Mouse (Mus musculus) midbrain, embryonic 14.5 days (tissue): ENCODE data around the gene Scarb1. TPM values are rescaled to one million over a fixed set of nuclear protein-coding genes. Genes with fewer than 3 reads are reported as not detected.

Experiments
- ATAC-seq: fragments of 200-750 bp; cut with Nextera tagmentation; 2 replicates; pipeline ENCODE4 v1.8.0; 2017; ENCODE audit warnings: moderate number of reproducible peaks, moderate library complexity; ENCODE audit not compliant: low FRiP score, low TSS enrichment
- DNase-seq: peaks from one replicate; pipeline ENCODE4 v3.0.0-alpha.2; 2015
- H3K27ac ChIP-seq: fragments of 300-500 bp; sonication (generic); replicated peaks from 2 replicates; pipeline ENCODE4 v1.5.1; 2014; ENCODE audit warnings: mild to moderate bottlenecking, low read depth, low read length, moderate library complexity
- H3K27me3 ChIP-seq: fragments of 300-500 bp; sonication (generic); 2 replicates; pipeline ENCODE4 v1.6.1; 2014; ENCODE audit warnings: low read length, control low read depth, mixed read lengths; ENCODE audit not compliant: control insufficient read depth, insufficient read depth
- H3K36me3 ChIP-seq: fragments of 300-500 bp; sonication (generic); 2 replicates; pipeline ENCODE4 v1.6.1; 2014; ENCODE audit warnings: low read length, control low read depth; ENCODE audit not compliant: control insufficient read depth, insufficient read depth
- H3K4me1 ChIP-seq: fragments of 300-500 bp; sonication (generic); 2 replicates; pipeline ENCODE4 v1.6.1; 2014; ENCODE audit warnings: mild to moderate bottlenecking, antibody characterized with exemption, low read length, control low read depth; ENCODE audit not compliant: control insufficient read depth, insufficient read depth
- H3K4me2 ChIP-seq: fragments of 300-500 bp; sonication (generic); 2 replicates; pipeline ENCODE4 v1.6.1; 2014; ENCODE audit warnings: mild to moderate bottlenecking, low read length, moderate library complexity
- H3K4me3 ChIP-seq: fragments of 300-500 bp; sonication (generic); replicated peaks from 2 replicates; pipeline ENCODE4 v1.5.1; 2014; ENCODE audit warnings: low read depth, low read length
- H3K9ac ChIP-seq: fragments of 300-500 bp; sonication (generic); replicated peaks from 2 replicates; pipeline ENCODE4 v1.6.1; 2014; ENCODE audit warnings: mild to moderate bottlenecking, low read length, moderate library complexity
- H3K9me3 ChIP-seq: fragments of 300-500 bp; sonication (generic); 2 replicates; pipeline ENCODE4 v1.6.1; 2016; ENCODE audit warnings: low read length, control low read depth, mixed read lengths; ENCODE audit not compliant: control insufficient read depth
- WGBS: fragments of 180-500 bp; shearing (Covaris S2); extraction: QIAGEN DNeasy Blood & Tissue Kit; methylation state at CpG from one replicate; pipeline ENCODE4 v1.1.7; 2014; 5-methylcytosine and 5-hydroxymethylcytosine counted together
- polyA plus RNA-seq: library from polyadenylated mRNA; unstranded; fragments of >200 nt; fragmentation: Nextera tagmentation; extraction: Ambion mirVana; gene quantifications from 2 replicates; pipeline ENCODE4 v1.2.1, GENCODE M21; 2014

Scarb1 gene
- polyA plus RNA-seq, 1 experiment from 2014 or later, result 26.8 TPM

DNA sequence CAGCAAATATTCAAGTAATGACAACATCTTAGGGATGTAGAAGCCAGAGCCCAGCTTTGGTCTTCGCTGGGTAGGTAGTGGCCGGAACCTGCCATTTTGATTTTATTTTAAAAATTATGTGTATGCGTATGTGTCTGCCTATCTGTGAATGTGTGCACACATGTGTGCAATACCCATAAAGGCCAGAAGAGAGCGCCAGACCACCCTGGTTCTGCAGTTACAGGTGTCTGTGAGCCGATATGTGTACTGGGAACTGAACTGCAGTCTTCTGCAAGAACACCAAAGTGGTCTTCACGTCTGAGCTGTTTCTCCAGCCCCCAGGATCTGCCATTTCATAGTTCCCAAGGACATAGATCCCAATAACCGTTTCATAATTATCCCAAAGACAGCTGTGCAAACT lies 71.1 kb downstream of the Scarb1 start:
- DNase-seq, result no peak
- no peaks in the 10 kb centered on the region for H3K9me3 ChIP-seq
- no peaks in the 10 kb centered on the region for H3K36me3 ChIP-seq
- H3K4me2 ChIP-seq, result no peak overlapping the region
- no peaks in the 10 kb centered on the region for H3K27me3 ChIP-seq
- H3K27ac ChIP-seq, result no peak overlapping the region
- H3K4me3 ChIP-seq, result no peak overlapping the region
- no peak overlapping the region for H3K9ac ChIP-seq
- WGBS, result 90% methylated on average over 7 of the region's 7 CpGs
- ATAC-seq, result no peak
- peaks cover 15% of the 10 kb centered on the region for H3K4me1 ChIP-seq

DNA sequence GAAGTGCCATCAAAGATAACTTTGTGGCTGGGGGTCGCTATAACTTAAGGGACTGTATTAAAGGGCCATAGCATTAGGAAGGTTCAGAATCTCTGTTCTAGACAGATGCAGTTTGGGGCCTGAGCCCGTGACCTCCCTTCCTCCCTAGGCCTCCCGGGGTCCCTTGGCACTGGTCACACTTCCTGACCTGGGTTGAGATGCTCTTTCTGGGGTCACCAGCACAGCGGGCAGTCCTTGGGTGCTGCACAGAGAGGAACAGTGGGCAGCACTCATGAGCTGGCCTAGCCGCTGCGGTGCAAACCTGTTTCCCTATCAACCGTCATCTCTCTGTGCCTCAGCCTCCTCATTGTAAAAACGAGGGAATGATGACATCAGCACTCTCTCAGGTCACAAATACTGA lies 71.5 kb downstream of the Scarb1 start:
- Histone ChIP-seq H3K27me3 (no peaks in the 10 kb centered on the region), H3K27ac (no peak overlapping the region), H3K36me3 (no peaks in the 10 kb centered on the region), H3K4me3 (no peak overlapping the region), H3K4me2 (no peak overlapping the region), H3K9me3 (no peaks in the 10 kb centered on the region), H3K4me1 (peaks cover 16% of the 10 kb centered on the region), H3K9ac (no peak overlapping the region)
- DNase-seq (no peak), ATAC-seq (no peak)
- WGBS, result 91% methylated on average over 8 of the region's 8 CpGs

DNA sequence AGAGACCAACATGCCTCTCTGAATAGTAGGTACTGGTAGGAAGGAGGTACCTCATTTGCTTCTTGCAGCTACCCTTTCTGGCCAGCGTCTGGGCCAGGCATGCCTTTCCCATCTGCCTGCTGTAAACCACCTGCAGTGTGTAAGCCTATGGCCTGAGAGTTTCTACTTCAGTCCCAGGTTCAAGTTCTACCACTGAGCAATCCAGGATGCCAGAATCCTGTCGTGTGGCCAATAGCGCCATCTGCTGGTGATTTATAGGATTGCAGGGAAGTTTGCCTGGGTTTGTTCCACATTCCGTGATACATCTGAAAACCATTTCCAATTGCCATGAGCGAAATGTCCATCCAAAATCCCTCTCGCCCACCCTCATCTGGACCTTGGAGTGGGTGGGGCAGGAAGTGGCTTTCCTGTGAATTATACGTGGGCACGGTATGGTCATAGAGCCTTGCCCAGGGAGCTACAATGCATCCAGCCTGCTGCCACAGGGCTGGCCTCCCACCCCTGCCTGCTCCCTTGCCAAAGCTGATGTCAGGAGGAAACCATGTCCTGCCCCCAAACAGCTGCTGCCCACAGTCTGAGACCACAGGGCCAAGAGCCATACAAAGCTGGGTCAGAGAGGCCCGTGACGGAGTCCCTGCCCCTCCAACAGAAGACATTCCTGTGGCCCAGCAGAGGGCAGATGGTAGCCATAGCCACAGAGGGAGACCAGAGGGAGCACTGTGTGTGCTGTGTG lies 72.7 kb downstream of the Scarb1 start:
- Histone ChIP-seq H3K9me3 (no peaks in the 10 kb centered on the region), H3K4me3 (no peak overlapping the region), H3K36me3 (no peaks in the 10 kb centered on the region), H3K27me3 (no peaks in the 10 kb centered on the region), H3K4me1 (peaks cover 16% of the 10 kb centered on the region), H3K27ac (peak overlapping the region; percentile 82), H3K4me2 (peak overlapping the region; percentile 45), H3K9ac (no peak overlapping the region)
- 14% methylated on average over 10 of the region's 10 CpGs for WGBS
- ATAC-seq (no peak), DNase-seq (peak; percentile 89)

GRCm38 (mm10) chr5:125267150-125267961 lies 73.5 kb downstream of the Scarb1 start:
- Histone ChIP-seq H3K4me2 (peak overlapping the region; percentile 45), H3K27me3 (no peaks in the 10 kb centered on the region), H3K4me3 (peak overlapping the region; percentile 20; the same call in 1 of the 2 replicates), H3K9me3 (no peaks in the 10 kb centered on the region), H3K36me3 (no peaks in the 10 kb centered on the region), H3K4me1 (peaks cover 16% of the 10 kb centered on the region), H3K27ac (peak overlapping the region; percentile 82), H3K9ac (peak overlapping the region; percentile 42; the same call in 1 of the 2 replicates)
- peak; percentile 19; the same call in 1 of the 2 replicates for ATAC-seq
- DNase-seq, result peak; percentile 74
- 13% methylated on average over 35 of the region's 35 CpGs for WGBS

- no peak overlapping the region for H3K4me3 ChIP-seq
- no peaks in the 10 kb centered on the region for H3K9me3 ChIP-seq
- no peaks in the 10 kb centered on the region for H3K27me3 ChIP-seq
- DNase-seq (no peak), ATAC-seq (no peak)
- no peak overlapping the region for H3K4me2 ChIP-seq
- H3K36me3 ChIP-seq, result no peaks in the 10 kb centered on the region
- peaks cover 16% of the 10 kb centered on the region for H3K4me1 ChIP-seq
- H3K9ac ChIP-seq, result no peak overlapping the region
- 63% methylated on average over 9 of the region's 9 CpGs for WGBS
- H3K27ac ChIP-seq, result peak overlapping the region; percentile 82; the same call in 1 of the 2 replicates
These were observed 74.8 kb downstream of the Scarb1 start for GRCm38 (mm10) chr5:125266128-125266527.

- Histone ChIP-seq H3K4me2 (no peak overlapping the region), H3K9ac (peak overlapping the region; percentile 16; the same call in 1 of the 2 replicates), H3K9me3 (no peaks in the 10 kb centered on the region), H3K27me3 (no peaks in the 10 kb centered on the region), H3K4me3 (no peak overlapping the region), H3K4me1 (peaks cover 16% of the 10 kb centered on the region), H3K27ac (peak overlapping the region; percentile 77), H3K36me3 (no peaks in the 10 kb centered on the region)
- no peak for ATAC-seq
- WGBS, result 31% methylated on average over 17 of the region's 17 CpGs
- DNase-seq, result peak; percentile 74
These were observed 76.2 kb downstream of the Scarb1 start for GRCm38 (mm10) chr5:125264700-125265099.

GRCm38 (mm10) chr5:125262578-125262977 lies 78.3 kb downstream of the Scarb1 start:
- H3K27me3 ChIP-seq, result no peaks in the 10 kb centered on the region
- ATAC-seq, result no peak
- WGBS, result 18% methylated on average over 7 of the region's 7 CpGs

GRCm38 (mm10) chr5:125253917-125254316 lies 87.0 kb downstream of the Scarb1 start:
- DNase-seq, result no peak

More at GRCm38 (mm10) chr5:125262578-125262977, 78.3 kb downstream of the Scarb1 start:
- no peak overlapping the region for H3K9ac ChIP-seq
- H3K4me1 ChIP-seq, result peaks cover 8% of the 10 kb centered on the region
- H3K4me2 ChIP-seq, result no peak overlapping the region
- H3K9me3 ChIP-seq, result no peaks in the 10 kb centered on the region
- H3K27ac ChIP-seq, result peak overlapping the region; percentile 56
- no peaks in the 10 kb centered on the region for H3K36me3 ChIP-seq
- peak; percentile 76 for DNase-seq
- no peak overlapping the region for H3K4me3 ChIP-seq

More at GRCm38 (mm10) chr5:125253917-125254316, 87.0 kb downstream of the Scarb1 start:
- no peaks in the 10 kb centered on the region for H3K36me3 ChIP-seq
- H3K9me3 ChIP-seq, result no peaks in the 10 kb centered on the region
- H3K27me3 ChIP-seq, result no peaks in the 10 kb centered on the region
- no peak for ATAC-seq
- no peak overlapping the region for H3K9ac ChIP-seq
- no peak overlapping the region for H3K4me2 ChIP-seq
- H3K27ac ChIP-seq, result no peak overlapping the region
- 65% methylated on average over 5 of the region's 5 CpGs for WGBS
- no peaks in the 10 kb centered on the region for H3K4me1 ChIP-seq
- H3K4me3 ChIP-seq, result no peak overlapping the region
